8 mouse cellular contexts compared by ENCODE assay signal in genomic region chr12:40177089-40177488, GRCm38 (mm10). TPM values are rescaled to one million over a fixed set of nuclear protein-coding genes. Genes with fewer than 3 reads are reported as not detected.
A peak's percentile ranks its signal among the peaks of the same experiment; 100 is the strongest.
DNase-seq lines count a peak whose midpoint lies in the region; ATAC-seq and TF ChIP-seq lines count a peak whose summit lies in the region.

No protein-coding gene starts in this region.

- 72% methylated on average over 6 of the region's 6 CpGs for WGBS in hindbrain, embryonic 14.5 days
- WGBS in forebrain, embryonic 15.5 days, result 68% methylated on average over 6 of the region's 6 CpGs

- no peak overlapping the region for H3K9ac ChIP-seq in hindbrain, embryonic 14.5 days
- no peak overlapping the region for H3K9ac ChIP-seq in forebrain, embryonic 15.5 days (replicated peaks)

- no peaks in the 10 kb centered on the region for H3K27me3 ChIP-seq in hindbrain, embryonic 14.5 days (ENCODE audit: control insufficient read depth, insufficient read depth, low read length)
- no peaks in the 10 kb centered on the region for H3K27me3 ChIP-seq in forebrain, embryonic 15.5 days

- TF ChIP-seq CTCF in cortical plate, adult 2 months (IDR thresholded peaks at IDR 0.05; ENCODE audit: extremely low read depth, insufficient read depth, low read length), result 0 out of 2 replicates have a peak, but pooled peaks have one; percentile 13

- DNase-seq in frontal cortex, postnatal 14 days (ENCODE audit: low spot score in 2 of 2), result no peak
- DNase-seq in ovary, postnatal 36 days (ENCODE audit: low spot score), result peak; percentile 14
- DNase-seq in ovary, postnatal 10 days (ENCODE audit: low spot score), result no peak
- no peak for DNase-seq in hindbrain, embryonic 14.5 days (ENCODE audit: low spot score)

- ATAC-seq in frontal cortex, adult (ENCODE audit: low TSS enrichment), result peak; percentile 52
- ATAC-seq in neutrophil, adult 5-6 weeks (ENCODE audit: extremely low read depth, insufficient number of reproducible peaks, low FRiP score, poor library complexity, severe bottlenecking), result 0 out of 2 replicates have a peak, but pooled peaks have one; percentile 41
- ATAC-seq in hindbrain, embryonic 14.5 days (ENCODE audit: low FRiP score), result no peak
- no peak for ATAC-seq in forebrain, embryonic 15.5 days (replicated peaks)

- no peaks in the 10 kb centered on the region for H3K36me3 ChIP-seq in hindbrain, embryonic 14.5 days (replicated peaks; ENCODE audit: control insufficient read depth, insufficient read depth)
- no peaks in the 10 kb centered on the region for H3K36me3 ChIP-seq in forebrain, embryonic 15.5 days

- TF ChIP-seq POLR2A in cortical plate, adult 2 months (IDR thresholded peaks at IDR 0.05; ENCODE audit: extremely low read depth, insufficient read depth, low read length), result no peak

- H3K4me2 ChIP-seq in hindbrain, embryonic 14.5 days (replicated peaks), result no peak overlapping the region
- H3K4me2 ChIP-seq in forebrain, embryonic 15.5 days (replicated peaks), result no peak overlapping the region

- H3K27ac ChIP-seq in cortical plate, adult 2 months (ENCODE audit: insufficient read depth, low read length), result no peak overlapping the region
- H3K27ac ChIP-seq in hindbrain, embryonic 14.5 days, result no peak overlapping the region
- H3K27ac ChIP-seq in forebrain, embryonic 15.5 days (replicated peaks), result no peak overlapping the region

- H3K4me1 ChIP-seq in cortical plate, adult 2 months (ENCODE audit: control insufficient read depth, insufficient read depth, low read length), result no peaks in the 10 kb centered on the region
- no peaks in the 10 kb centered on the region for H3K4me1 ChIP-seq in hindbrain, embryonic 14.5 days (replicated peaks; ENCODE audit: control insufficient read depth, insufficient read depth, low read length)
- H3K4me1 ChIP-seq in forebrain, embryonic 15.5 days, result no peaks in the 10 kb centered on the region

- no peak overlapping the region for H3K4me3 ChIP-seq in cortical plate, adult 2 months (ENCODE audit: insufficient read depth, low read length)
- H3K4me3 ChIP-seq in hindbrain, embryonic 14.5 days (replicated peaks; ENCODE audit: low read length), result no peak overlapping the region
- H3K4me3 ChIP-seq in forebrain, embryonic 15.5 days, result no peak overlapping the region

- H3K9me3 ChIP-seq in hindbrain, embryonic 14.5 days (ENCODE audit: control insufficient read depth, low read length), result peaks cover 6% of the 10 kb centered on the region; the same call in 1 of the 2 replicates
- H3K9me3 ChIP-seq in forebrain, embryonic 15.5 days, result no peaks in the 10 kb centered on the region

RNA-seq across cellular contexts. Expression of gene Lsmem1, which starts 22.2 kb away (rescaled TPM):
- 0.81 and 0.86 TPM in 2 replicates for polyA plus RNA-seq in cortical plate, adult 2 months (2012; rRNA removed)
- total RNA-seq in neutrophil, adult 5-6 weeks (2017), result 0.23 and 0.98 TPM in 2 replicates
- polyA plus RNA-seq in hindbrain, embryonic 14.5 days (2014; fragmentation: Nextera tagmentation; extraction: Ambion mirVana), result 0.10 TPM in 1 of 2 replicates, not detected in the other
- not detected in 2 replicates for polyA plus RNA-seq in forebrain, embryonic 15.5 days (2015; fragmentation: Nextera tagmentation; extraction: Ambion mirVana)

RNA-seq across cellular contexts. Expression of gene Scin, which starts 43.1 kb away (rescaled TPM):
- 0.06 and 0.13 TPM in 2 replicates for polyA plus RNA-seq in cortical plate, adult 2 months (2012; rRNA removed)
- not detected in 2 replicates for total RNA-seq in neutrophil, adult 5-6 weeks (2017)
- not detected in 2 replicates for polyA plus RNA-seq in hindbrain, embryonic 14.5 days (2014; fragmentation: Nextera tagmentation; extraction: Ambion mirVana)
- polyA plus RNA-seq in forebrain, embryonic 15.5 days (2015; fragmentation: Nextera tagmentation; extraction: Ambion mirVana), result not detected in 2 replicates

Comparison
In these comparisons a context has a peak if more than half of its experiments do, and no peak if none do; other contexts are left out.
1. ATAC-seq: peak in frontal cortex, adult (single experiment) and neutrophil, adult 5-6 weeks (single experiment); none in hindbrain, embryonic 14.5 days (single experiment) and forebrain, embryonic 15.5 days (single experiment).